Mouse (Mus musculus) testis, adult 2 months (tissue): Measurements from ENCODE around the gene Tnip3.

Experiments
- CTCF ChIP-seq: fragments of 200-500 bp; IDR thresholded peaks from 2 replicates; pipeline ENCODE4 v1.5.1; 2012; ENCODE audit warnings: low read depth, mild to moderate bottlenecking, inconsistent platforms, low read length, moderate library complexity; ENCODE audit not compliant: control insufficient read depth, insufficient read depth, insufficient replicate concordance
- POLR2A ChIP-seq: fragments of 200-500 bp; IDR thresholded peaks from 2 replicates; pipeline ENCODE4 v1.6.1; 2012; ENCODE audit warnings: low read depth, mild to moderate bottlenecking, inconsistent platforms, low read length, moderate library complexity; ENCODE audit not compliant: control insufficient read depth

DNA sequence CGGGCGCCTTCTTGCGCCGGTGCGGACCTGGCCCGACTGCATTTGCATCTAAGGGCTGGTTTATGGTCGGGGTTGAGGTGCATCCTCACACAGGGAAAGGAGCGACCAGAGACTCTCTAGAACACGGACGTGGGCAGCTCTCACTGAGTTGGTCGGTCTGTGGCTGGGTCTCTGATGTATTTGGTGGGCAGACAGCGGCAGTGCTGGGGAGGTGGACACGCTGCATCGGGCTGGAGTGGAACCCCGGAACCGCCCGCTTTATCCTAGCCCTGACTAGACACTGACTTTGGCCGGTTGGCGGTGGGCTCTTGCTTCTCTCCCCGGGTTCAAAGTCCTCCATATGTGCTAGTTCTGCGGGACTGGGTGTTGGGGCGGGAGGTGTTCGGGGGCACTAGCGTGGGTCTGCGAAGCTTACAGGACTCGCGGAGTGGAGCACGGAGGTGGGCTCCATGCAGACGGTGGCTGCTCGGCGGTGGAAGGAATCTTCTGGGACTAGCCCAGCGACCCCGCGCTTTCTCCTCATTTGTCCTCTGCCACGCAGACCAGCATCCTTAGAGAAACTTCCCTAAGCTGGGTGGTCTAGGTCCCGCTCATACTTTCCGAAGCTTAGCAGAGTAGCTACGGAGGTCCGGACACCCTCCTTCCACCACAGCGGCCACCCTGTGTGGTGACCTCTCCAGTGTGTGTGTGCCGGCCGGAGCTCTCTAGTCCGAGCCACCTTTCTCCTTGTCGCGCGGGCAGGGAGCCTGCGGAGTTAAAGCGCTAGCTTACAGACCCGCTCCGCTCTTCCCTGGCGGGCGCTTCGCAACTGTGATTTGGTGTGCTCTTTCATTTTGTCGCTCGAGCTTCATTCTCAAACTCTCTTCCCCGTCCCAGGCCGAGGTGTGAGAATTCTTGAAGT, 147.3 kb downstream of the Tnip3 start:
- TF ChIP-seq POLR2A: no peak
- TF ChIP-seq CTCF: no peak
